In genomic region chr17:92733941-92734340, GRCm38 (mm10) we compare ENCODE assay signal across 19 mouse cellular contexts.
DNase-seq lines count a peak whose midpoint lies in the region; TF ChIP-seq lines count a peak whose summit lies in the region.
"Had no signal": no experiment of that assay in that cellular context is flagged by ENCODE, and none has a peak within 500 bp of the region (broad histone marks: within the 10 kb centered on the region; RNA-seq: fewer than 3 reads in every experiment).

No protein-coding gene starts in this region.

- no peaks in the 10 kb centered on the region for H3K9me3 ChIP-seq in ES-E14 (ENCODE audit: control insufficient read depth, insufficient read depth, low read depth, low read length)
- no peaks in the 10 kb centered on the region for H3K9me3 ChIP-seq in MEL (replicated peaks; ENCODE audit: insufficient read depth, low read length)
- H3K9me3 ChIP-seq: G1E had no signal

- TF ChIP-seq EP300 in MEL (IDR thresholded peaks at IDR 0.05; ENCODE audit: low read depth in 1 of 2, low read length in 2 of 2) = no peak

- H3K79me2 ChIP-seq in MEL (ENCODE audit: control insufficient read depth, insufficient read depth, low read length, poor library complexity) = no peaks in the 10 kb centered on the region

- no peak for DNase-seq in ES-E14 (ENCODE audit: low read depth, low spot score)
- no peak for DNase-seq in MEL (ENCODE audit: low read depth, low spot score)
- DNase-seq in heart, adult 11 months = no peak
- DNase-seq in gastrocnemius, adult 2 months = no peak
- DNase-seq: adrenal gland, adult 2 months; adrenal gland, adult 8-10 months; adrenal gland, postnatal 10 days; adrenal gland, postnatal 14 days; adrenal gland, postnatal 25 days; adrenal gland, postnatal 36 days; B cell, adult 2 months; cerebellum, adult 11 months; cerebellum, adult 11-12 months; cerebellum, adult 18-20 months; cerebellum, adult 2 months; cerebellum, adult 8-10 months had no signal

- in situ Hi-C loops in ES-E14 (cut with MboI; ENCODE audit: low sequenced_read_pairs in 2 of 2, unreplicated experiment in 2 of 2) = no loop called here

- H3K9ac ChIP-seq in ES-E14 (ENCODE audit: insufficient read depth, low read depth, low read length, poor library complexity, severe bottlenecking) (no peak overlapping the region), MEL (ENCODE audit: control insufficient read depth, low read depth, low read length, poor library complexity, severe bottlenecking) (no peak overlapping the region)

- no peak for TF ChIP-seq CTCF in MEL (IDR thresholded peaks at IDR 0.05 in 2 of 3, conservative IDR thresholded peaks at IDR 0.05 in 1 of 3; ENCODE audit: control insufficient read depth in 1 of 3, insufficient read depth in 1 of 3, low read depth in 2 of 3, low read length in 3 of 3, poor library complexity in 1 of 3, severe bottlenecking in 1 of 3)
- TF ChIP-seq CTCF in gastrocnemius, adult 2 months (IDR thresholded peaks at IDR 0.05) = no peak

- H3K36me3 ChIP-seq in ES-E14 (ENCODE audit: control insufficient read depth, insufficient read depth, low read length, poor library complexity, severe bottlenecking) (no peaks in the 10 kb centered on the region), MEL (ENCODE audit: control insufficient read depth in 1 of 2, insufficient read depth in 2 of 2, low read length in 2 of 2) (no peaks in the 10 kb centered on the region)
- H3K36me3 ChIP-seq: G1E had no signal

- H3K27me3 ChIP-seq in MEL (ENCODE audit: control insufficient read depth in 1 of 2, insufficient read depth in 2 of 2, low read length in 2 of 2) = no peaks in the 10 kb centered on the region
- H3K27me3 ChIP-seq: CH12.LX, Patski had no signal

- no peak for TF ChIP-seq RAD21 in MEL (IDR thresholded peaks at IDR 0.05; ENCODE audit: low read depth, low read length)

- H3K4me3 ChIP-seq in ES-E14 (ENCODE audit: insufficient read depth in 1 of 2, low read depth in 1 of 2, low read length in 2 of 2, poor library complexity in 1 of 2, severe bottlenecking in 1 of 2) (no peak overlapping the region), MEL (ENCODE audit: control insufficient read depth in 1 of 2, insufficient read depth in 1 of 2, low read depth in 2 of 2, low read length in 2 of 2) (no peak overlapping the region)
- no peak overlapping the region for H3K4me3 ChIP-seq in gastrocnemius, adult 2 months

- TF ChIP-seq POLR2A in MEL (IDR thresholded peaks at IDR 0.05; ENCODE audit: control insufficient read depth in 1 of 2, insufficient read depth in 1 of 2, low read depth in 1 of 2, low read length in 2 of 2, poor library complexity in 1 of 2) = no peak

- H3K4me1 ChIP-seq in ES-E14 (ENCODE audit: control insufficient read depth in 2 of 2, insufficient read depth in 2 of 2, low read length in 2 of 2, poor library complexity in 1 of 2) = no peaks in the 10 kb centered on the region
- no peaks in the 10 kb centered on the region for H3K4me1 ChIP-seq in MEL (ENCODE audit: control insufficient read depth in 1 of 2, insufficient read depth in 2 of 2, low read length in 2 of 2)

- H3K27ac ChIP-seq in ES-E14 (ENCODE audit: insufficient read depth, low read depth, low read length, poor library complexity, severe bottlenecking) (no peak overlapping the region), MEL (ENCODE audit: control insufficient read depth, low read depth, low read length) (no peak overlapping the region)
- H3K27ac ChIP-seq in gastrocnemius, adult 2 months = no peak overlapping the region

- intact Hi-C loops in gastrocnemius, adult 2 months (cut with DNase I) = no loop called here

TF ChIP-seq in ES-E14, 5 proteins besides CTCF, POLR2A, EP300 and RAD21:
- TF ChIP-seq ZNF384 (IDR thresholded peaks at IDR 0.05; ENCODE audit: low read depth, low read length) (peak; percentile 69; the same call in 1 of the 2 replicates), ZC3H11A (IDR thresholded peaks at IDR 0.05; ENCODE audit: borderline replicate concordance, low read depth, low read length) (no peak)

TF ChIP-seq in MEL, 35 proteins besides CTCF, POLR2A, EP300 and RAD21:
- TF ChIP-seq ZKSCAN1 (IDR thresholded peaks at IDR 0.05; ENCODE audit: low read depth, low read length) = no peak
- TF ChIP-seq ZNF384 (IDR thresholded peaks at IDR 0.05; ENCODE audit: low read depth, low read length) = peak; percentile 55; the same call in 1 of the 2 replicates
